Mouse (Mus musculus) ES-E14 (cell line): Measurements from ENCODE around the gene Otulin. TPM values are rescaled to one million over a fixed set of nuclear protein-coding genes. Genes with fewer than 3 reads are reported as not detected.

Experiments used
- DNase-seq: peaks from one replicate; pipeline ENCODE4 v3.0.0-alpha.2; 2013; ENCODE audit warnings: low read depth, low spot score
- H3K27ac ChIP-seq: 2 replicates; pipeline ENCODE4 v1.5.1; 2012; ENCODE audit warnings: low read depth, mild to moderate bottlenecking, low read length, moderate library complexity, mixed read lengths; ENCODE audit not compliant: poor library complexity, insufficient read depth, severe bottlenecking
- H3K36me3 ChIP-seq: 2 replicates; pipeline ENCODE4 v1.6.1; 2012; ENCODE audit warnings: mild to moderate bottlenecking, low read length, moderate library complexity, mixed read lengths; ENCODE audit not compliant: control insufficient read depth, poor library complexity, insufficient read depth, severe bottlenecking
- H3K4me1 ChIP-seq, 2 experiments: fragments of 150-350 bp in 1 of 2; sonication (generic) in 1 of 2; 2 replicates each; pipeline ENCODE4 v1.6.1; 2012; ENCODE audit warnings: low read length in 2 of 2, mild to moderate bottlenecking in 1 of 2, mixed read lengths in 1 of 2; ENCODE audit not compliant: control insufficient read depth in 2 of 2, insufficient read depth in 2 of 2, poor library complexity in 1 of 2
- H3K4me3 ChIP-seq, 2 experiments: fragments of 150-350 bp in 1 of 2; sonication (generic) in 1 of 2; 2 replicates each; pipeline ENCODE4 v1.5.1; 2012; ENCODE audit warnings: low read length in 2 of 2, low read depth in 1 of 2, mild to moderate bottlenecking in 1 of 2, mixed read lengths in 1 of 2; ENCODE audit not compliant: insufficient read depth in 1 of 2, poor library complexity in 1 of 2, severe bottlenecking in 1 of 2
- H3K9ac ChIP-seq: 2 replicates; pipeline ENCODE4 v1.6.1; 2012; ENCODE audit warnings: low read depth, mild to moderate bottlenecking, low read length, mixed read lengths; ENCODE audit not compliant: poor library complexity, insufficient read depth, severe bottlenecking
- H3K9me3 ChIP-seq: fragments of 150-350 bp; sonication (generic); 2 replicates; pipeline ENCODE4 v1.6.1; 2012; ENCODE audit warnings: low read depth, mild to moderate bottlenecking, low read length; ENCODE audit not compliant: control insufficient read depth, insufficient read depth
- CHD2 ChIP-seq: IDR thresholded peaks from 2 replicates; pipeline ENCODE4 v1.6.1; 2014; ENCODE audit warnings: mild to moderate bottlenecking, low read depth, low read length, inconsistent platforms
- HCFC1 ChIP-seq: IDR thresholded peaks from 2 replicates; pipeline ENCODE4 v1.6.1; 2012; ENCODE audit warnings: low read length, inconsistent platforms, borderline replicate concordance; ENCODE audit not compliant: insufficient read depth
- MAFK ChIP-seq: IDR thresholded peaks from 2 replicates; pipeline ENCODE4 v1.6.1; 2014; ENCODE audit warnings: mild to moderate bottlenecking, low read depth, low read length, inconsistent platforms; ENCODE audit not compliant: insufficient read depth
- ZC3H11A ChIP-seq: IDR thresholded peaks from 2 replicates; pipeline ENCODE4 v1.6.1; 2012; ENCODE audit warnings: low read depth, mild to moderate bottlenecking, inconsistent platforms, low read length, borderline replicate concordance
- ZNF384 ChIP-seq: IDR thresholded peaks from 2 replicates; pipeline ENCODE4 v1.6.1; 2012; ENCODE audit warnings: low read depth, low read length, inconsistent platforms
- in situ Hi-C, 2 experiments: fragments of 600-800 bp; cut with MboI; formaldehyde crosslinking; loops; one replicate each; pipeline ENCODE4 v1.15.1; 2025; ENCODE audit warnings: low sequenced_read_pairs in 2 of 2, inconsistent platforms in 1 of 2; ENCODE audit not compliant: unreplicated experiment in 2 of 2
- total RNA-seq: library from RNA; depleted of rRNA; stranded (reverse); fragments of 300-350 nt; gene quantifications from 2 replicates; pipeline ENCODE4 v1.2.3, GENCODE M21; 2012

Gene Otulin
- total RNA-seq, 1 experiment: 28.0 TPM

- in situ Hi-C loops: no loop called here
- DNase-seq: no peak
- no peak overlapping the region for H3K9ac ChIP-seq
- H3K4me1 ChIP-seq: no peaks in the 10 kb centered on the region
- H3K9me3 ChIP-seq: no peaks in the 10 kb centered on the region
- H3K4me3 ChIP-seq: no peak overlapping the region
- no peak overlapping the region for H3K27ac ChIP-seq
- H3K36me3 ChIP-seq: no peaks in the 10 kb centered on the region
- TF ChIP-seq CHD2 (no peak), ZNF384 (no peak), ZC3H11A (no peak)
Observed at GRCm38 (mm10) chr15:27549071-27549470, 81.4 kb downstream of the Otulin start.

GRCm38 (mm10) chr15:27548110-27548509 is 82.4 kb downstream of the Otulin start:
- in situ Hi-C loops: no loop called here
- no peaks in the 10 kb centered on the region for H3K4me1 ChIP-seq
- no peak overlapping the region for H3K27ac ChIP-seq
- TF ChIP-seq HCFC1 (no peak), MAFK (no peak), CHD2 (no peak), ZC3H11A (no peak), ZNF384 (no peak)
- no peaks in the 10 kb centered on the region for H3K9me3 ChIP-seq
- DNase-seq: no peak
- no peak overlapping the region for H3K9ac ChIP-seq
- no peak overlapping the region for H3K4me3 ChIP-seq
- no peaks in the 10 kb centered on the region for H3K36me3 ChIP-seq

- no peak for DNase-seq
- H3K36me3 ChIP-seq: no peaks in the 10 kb centered on the region
- H3K4me1 ChIP-seq: no peaks in the 10 kb centered on the region
- H3K4me3 ChIP-seq: no peak overlapping the region
- no peaks in the 10 kb centered on the region for H3K9me3 ChIP-seq
- TF ChIP-seq ZC3H11A (no peak), CHD2 (no peak), MAFK (no peak), ZNF384 (no peak), HCFC1 (no peak)
- in situ Hi-C loops: no loop called here
- H3K9ac ChIP-seq: no peak overlapping the region
- no peak overlapping the region for H3K27ac ChIP-seq
Observed at GRCm38 (mm10) chr15:27545203-27545602, 85.3 kb downstream of the Otulin start.

- Histone ChIP-seq H3K9me3 (no peaks in the 10 kb centered on the region), H3K4me3 (no peak overlapping the region), H3K9ac (no peak overlapping the region), H3K36me3 (no peaks in the 10 kb centered on the region), H3K27ac (no peak overlapping the region), H3K4me1 (no peaks in the 10 kb centered on the region)
- DNase-seq: no peak
- TF ChIP-seq CHD2 (no peak), HCFC1 (no peak), ZC3H11A (no peak), ZNF384 (no peak), MAFK (no peak)
- in situ Hi-C loops: no loop called here
Observed at GRCm38 (mm10) chr15:27539745-27540144, 90.7 kb downstream of the Otulin start.

- Histone ChIP-seq H3K4me1 (no peaks in the 10 kb centered on the region), H3K36me3 (no peaks in the 10 kb centered on the region), H3K9me3 (no peaks in the 10 kb centered on the region), H3K9ac (no peak overlapping the region), H3K4me3 (no peak overlapping the region), H3K27ac (no peak overlapping the region)
- TF ChIP-seq ZNF384: no peak
- TF ChIP-seq MAFK: no peak
- TF ChIP-seq HCFC1: no peak
- no peak for TF ChIP-seq ZC3H11A
- no peak for TF ChIP-seq CHD2
- in situ Hi-C loops: no loop called here
- DNase-seq: no peak
Observed at GRCm38 (mm10) chr15:27537519-27538223, 92.8 kb downstream of the Otulin start.
